Mouse (Mus musculus) lung, postnatal 25 days (tissue): Measurements from ENCODE around the gene Eipr1.
"Not testable (repeated sequence)": the region's sequence is repeated elsewhere in the genome, so short reads cannot be mapped to it uniquely, and the experiment has no call there.

Source experiments
- DNase-seq: peaks from one replicate; pipeline ENCODE4 v3.0.0; 2022; ENCODE audit warnings: low spot score

Eipr1 gene

GRCm38 (mm10) chr12:28751508-28752263 lies at the start of gene Eipr1:
TSS of gene Eipr1 (plus strand) at chr12:28751803.
- peak; percentile 95 for DNase-seq

GRCm38 (mm10) chr12:28704381-28704780 lies 47.2 kb upstream of the Eipr1 start:
- no peak for DNase-seq

GRCm38 (mm10) chr12:28705204-28705603 lies 46.4 kb upstream of the Eipr1 start:
- DNase-seq: no peak

GRCm38 (mm10) chr12:28708154-28708553 lies 43.4 kb upstream of the Eipr1 start:
- DNase-seq: no peak

GRCm38 (mm10) chr12:28710566-28711185 lies 40.9 kb upstream of the Eipr1 start:
- DNase-seq: no peak

- no peak for DNase-seq
These were observed 36.6 kb upstream of the Eipr1 start for GRCm38 (mm10) chr12:28714822-28715632.

GRCm38 (mm10) chr12:28717066-28717465 lies 34.5 kb upstream of the Eipr1 start:
- DNase-seq: no peak

GRCm38 (mm10) chr12:28718106-28718505 lies 33.5 kb upstream of the Eipr1 start:
- no peak for DNase-seq

GRCm38 (mm10) chr12:28724366-28724765 lies 27.2 kb upstream of the Eipr1 start:
- no peak for DNase-seq

GRCm38 (mm10) chr12:28726204-28726603 lies 25.4 kb upstream of the Eipr1 start:
- DNase-seq: no peak

- DNase-seq: no peak
These were observed 24.5 kb upstream of the Eipr1 start for GRCm38 (mm10) chr12:28727061-28727460.

GRCm38 (mm10) chr12:28732631-28733030 lies 19.0 kb upstream of the Eipr1 start:
- DNase-seq: no peak

GRCm38 (mm10) chr12:28733520-28734245 lies 17.9 kb upstream of the Eipr1 start:
- not testable (repeated sequence) for DNase-seq

- no peak for DNase-seq
These were observed 17.3 kb upstream of the Eipr1 start for GRCm38 (mm10) chr12:28734271-28734670.

- no peak for DNase-seq
These were observed 16.3 kb upstream of the Eipr1 start for GRCm38 (mm10) chr12:28735293-28735692.

- DNase-seq: no peak
These were observed 8.3 kb upstream of the Eipr1 start for GRCm38 (mm10) chr12:28743328-28743727.

- peak; percentile 92 for DNase-seq
These were observed 1.5 kb upstream of the Eipr1 start, which contains the start of gene Trappc12 for GRCm38 (mm10) chr12:28750021-28750633. TSS of gene Trappc12 (minus strand) at chr12:28750472.

- DNase-seq: no peak
These were observed 727 bp upstream of the Eipr1 start for GRCm38 (mm10) chr12:28750876-28751275.

- no peak for DNase-seq
These were observed 4.4 kb downstream of the Eipr1 start for GRCm38 (mm10) chr12:28756019-28756418.

- DNase-seq: no peak
These were observed 18.4 kb downstream of the Eipr1 start for GRCm38 (mm10) chr12:28769953-28770352.

GRCm38 (mm10) chr12:28773815-28774214 lies 22.2 kb downstream of the Eipr1 start:
- DNase-seq: no peak

GRCm38 (mm10) chr12:28775120-28775519 lies 23.5 kb downstream of the Eipr1 start:
- DNase-seq: no peak
